Mouse (Mus musculus): ENCODE results near the gene Soga1.

GRCm38 (mm10) chr2:157095005-157095755 lies 16.1 kb upstream of the Soga1 start:
- TF ChIP-seq GATA1 (IDR thresholded peaks at IDR 0.05; ENCODE audit: borderline replicate concordance, low read length) (no peak), CTCF (IDR thresholded peaks at IDR 0.05; ENCODE audit: low read depth, low read length) (peak; percentile 45; the same call in 1 of the 2 replicates), TAL1 (conservative IDR thresholded peaks at IDR 0.05; ENCODE audit: low read depth, low read length) (no peak)
